Mouse (Mus musculus) myocyte (in vitro differentiated cells): ENCODE measurements at regions not wholly inside any gene's neighbourhood (a gene's known extent, or its start where the extent isn't known, plus 50 kb on each side); places are given as distances from the start of the nearest gene placed in this dataset.

ENCODE experiments used
- POLR2A ChIP-seq: IDR thresholded peaks from one replicate; pipeline ENCODE4 v1.6.1; 2011; ENCODE audit warnings: low read depth, mild to moderate bottlenecking, control low read depth, moderate library complexity; ENCODE audit not compliant: insufficient read length
- POLR2AphosphoS2 ChIP-seq: IDR thresholded peaks from one replicate; pipeline ENCODE4 v1.6.1; 2011; ENCODE audit warnings: low read depth, control low read depth; ENCODE audit not compliant: insufficient read length
- REST ChIP-seq: IDR thresholded peaks from one replicate; pipeline ENCODE4 v1.6.1; 2011; ENCODE audit warnings: mild to moderate bottlenecking, control low read depth, moderate library complexity; ENCODE audit not compliant: insufficient read depth, insufficient read length
- SRF ChIP-seq: IDR thresholded peaks from one replicate; pipeline ENCODE4 v1.6.1; 2011; ENCODE audit warnings: low read depth; ENCODE audit not compliant: control insufficient read depth, insufficient read length

DNA sequence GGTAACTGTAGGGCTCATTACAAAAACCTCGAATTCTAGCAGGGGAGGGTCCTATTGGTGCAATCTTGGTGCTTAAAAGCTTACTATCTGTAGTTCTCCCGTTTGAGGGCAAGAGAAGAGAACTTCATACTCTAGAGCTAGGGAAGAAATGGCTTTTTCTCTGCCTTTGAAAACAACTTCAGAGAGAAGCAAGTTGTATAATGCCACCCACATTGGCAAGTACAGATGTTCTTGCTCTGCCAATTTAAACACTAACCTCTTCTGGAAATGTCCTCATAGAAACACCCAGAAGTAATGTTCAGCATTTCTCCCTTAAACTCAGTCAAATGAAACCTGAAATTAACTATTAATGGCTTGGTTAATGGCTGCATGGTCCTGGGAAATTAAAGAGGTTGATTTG lies 549.6 kb upstream of the Atp2b1 start:
- no peak for TF ChIP-seq POLR2A
- no peak for TF ChIP-seq REST
- TF ChIP-seq SRF: no peak
- TF ChIP-seq POLR2AphosphoS2: no peak
